Mouse (Mus musculus) bone marrow macrophage, adult 2 months (primary cell): ENCODE measurements around the gene Capzb.

ENCODE experiments used
- CTCF ChIP-seq: IDR thresholded peaks from 2 replicates; pipeline ENCODE4 v1.5.1; 2012; ENCODE audit warnings: low read depth, mild to moderate bottlenecking, low read length, moderate library complexity
- POLR2A ChIP-seq: IDR thresholded peaks from 2 replicates; pipeline ENCODE4 v1.6.1; 2012; ENCODE audit warnings: mild to moderate bottlenecking, low read depth, low read length, borderline replicate concordance

GRCm38 (mm10) chr4:139311707-139312106, 119.0 kb downstream of the Capzb start:
- no peak for TF ChIP-seq POLR2A
- TF ChIP-seq CTCF, result no peak
